Mouse (Mus musculus): Measurements from ENCODE around the gene Piwil4. TPM values are rescaled to one million over a fixed set of nuclear protein-coding genes. Genes with fewer than 3 reads are reported as not detected.
A peak's percentile ranks its signal among the peaks of the same experiment; 100 is the strongest.

The Piwil4 gene
- polyA plus RNA-seq, 1 experiment from 2014 or later, result 0.07 TPM

DNA sequence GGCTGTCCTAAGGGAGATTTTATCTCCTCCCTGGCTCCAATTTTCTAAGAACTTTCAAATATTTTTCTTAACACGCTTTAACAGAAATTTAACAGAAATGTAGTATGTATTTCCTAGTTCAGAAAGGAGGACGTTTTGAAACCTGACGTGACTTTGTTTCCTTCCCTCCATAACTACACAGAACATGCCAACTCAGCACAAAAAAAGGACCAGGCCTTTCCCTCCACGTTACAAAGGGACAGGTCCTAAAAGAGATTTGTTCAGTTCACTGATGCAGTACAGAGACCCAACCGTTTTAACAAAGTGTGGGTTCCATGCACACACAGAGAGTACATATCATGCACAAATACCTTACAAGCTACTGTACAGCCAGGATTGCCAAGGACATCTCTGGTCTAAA is 18.9 kb downstream of the Piwil4 start:
- Histone ChIP-seq H3K36me3 (ENCODE audit: control insufficient read depth, insufficient read depth, low read length) (no peaks in the 10 kb centered on the region), H3K9ac (ENCODE audit: low read length) (no peak overlapping the region), H3K27me3 (ENCODE audit: control insufficient read depth, insufficient read depth, low read length) (no peaks in the 10 kb centered on the region), H3K9me3 (ENCODE audit: control insufficient read depth, low read length) (no peaks in the 10 kb centered on the region), H3K4me3 (ENCODE audit: control insufficient read depth in 1 of 2, insufficient read depth in 1 of 2, low read depth in 1 of 2, low read length in 2 of 2) (no peak overlapping the region), H3K4me2 (ENCODE audit: low read length) (no peak overlapping the region), H3K27ac (replicated peaks in 1 of 2; ENCODE audit: control insufficient read depth in 1 of 2, insufficient read depth in 1 of 2, low read depth in 2 of 2, low read length in 2 of 2) (no peak overlapping the region), H3K4me1 (ENCODE audit: control insufficient read depth in 2 of 2, insufficient read depth in 2 of 2, low read length in 2 of 2) (peaks cover 5 to 7% of the 10 kb centered on the region in 2 experiments; a peak in 3 of 4 replicates)
- WGBS, result 71% methylated on average over 5 of the region's 5 CpGs
- ATAC-seq (ENCODE audit: insufficient number of reproducible peaks, insufficient read depth, low FRiP score, low read depth), result no peak

DNA sequence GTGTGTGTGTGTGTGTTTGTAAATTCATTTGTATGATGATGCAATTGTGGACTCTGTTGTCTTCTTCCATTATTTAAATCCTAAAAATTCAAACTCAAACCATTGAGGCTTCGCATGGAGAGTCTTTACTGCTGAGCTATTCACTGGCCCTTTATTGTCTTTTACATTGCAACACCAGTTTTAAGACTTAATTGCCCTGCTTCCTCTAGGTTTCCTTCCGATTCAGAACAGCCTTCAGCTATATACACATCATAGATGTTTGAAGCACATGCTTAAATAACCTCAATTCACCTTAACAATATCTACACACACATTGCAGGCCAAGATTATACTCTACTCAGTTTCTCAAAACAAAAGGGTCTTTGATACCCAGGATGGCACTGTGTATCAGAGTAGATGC is 20.1 kb downstream of the Piwil4 start:
- Histone ChIP-seq H3K36me3 (ENCODE audit: control insufficient read depth, insufficient read depth, low read length) (no peaks in the 10 kb centered on the region), H3K4me3 (ENCODE audit: control insufficient read depth in 1 of 2, insufficient read depth in 1 of 2, low read depth in 1 of 2, low read length in 2 of 2) (no peak overlapping the region), H3K27me3 (ENCODE audit: control insufficient read depth, insufficient read depth, low read length) (no peaks in the 10 kb centered on the region), H3K4me1 (ENCODE audit: control insufficient read depth in 2 of 2, insufficient read depth in 2 of 2, low read length in 2 of 2) (peaks cover 5 to 7% of the 10 kb centered on the region in 2 experiments; a peak in 3 of 4 replicates), H3K9me3 (ENCODE audit: control insufficient read depth, low read length) (no peaks in the 10 kb centered on the region), H3K9ac (ENCODE audit: low read length) (no peak overlapping the region), H3K4me2 (ENCODE audit: low read length) (no peak overlapping the region), H3K27ac (replicated peaks in 1 of 2; ENCODE audit: control insufficient read depth in 1 of 2, insufficient read depth in 1 of 2, low read depth in 2 of 2, low read length in 2 of 2) (no peak overlapping the region)
- no peak for ATAC-seq (ENCODE audit: insufficient number of reproducible peaks, insufficient read depth, low FRiP score, low read depth)
- 77% methylated on average over 2 of the region's 2 CpGs for WGBS

DNA sequence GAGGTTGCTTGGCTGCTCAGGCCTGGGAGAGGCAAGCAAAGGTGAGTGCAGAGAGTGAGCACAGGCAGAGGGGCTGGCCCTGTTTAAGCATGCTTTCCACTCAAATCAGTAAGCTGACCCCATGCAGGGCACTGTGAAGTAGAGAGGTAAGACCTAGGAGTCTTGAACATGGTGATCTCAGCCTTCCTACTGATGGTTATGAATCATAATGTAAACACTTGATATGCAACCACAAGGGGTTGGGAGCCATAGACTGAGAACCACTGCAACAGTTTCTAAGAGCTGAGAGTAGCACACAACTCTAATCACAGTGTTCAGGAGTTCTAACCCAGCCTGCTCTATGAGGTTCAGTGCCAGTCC is 22.2 kb downstream of the Piwil4 start:
- 0 out of 4 replicates have a peak overlapping the region, but pooled peaks of 1 of the 2 experiments have one; percentile 12 for H3K27ac ChIP-seq (replicated peaks in 1 of 2; ENCODE audit: control insufficient read depth in 1 of 2, insufficient read depth in 1 of 2, low read depth in 2 of 2, low read length in 2 of 2)
- H3K4me3 ChIP-seq (ENCODE audit: control insufficient read depth in 1 of 2, insufficient read depth in 1 of 2, low read depth in 1 of 2, low read length in 2 of 2), result 0 out of 4 replicates have a peak overlapping the region, but pooled peaks of 1 of the 2 experiments have one; percentile 7
- ATAC-seq (ENCODE audit: insufficient number of reproducible peaks, insufficient read depth, low FRiP score, low read depth), result no peak
- no peaks in the 10 kb centered on the region for H3K36me3 ChIP-seq (ENCODE audit: control insufficient read depth, insufficient read depth, low read length)
- peaks cover 5 to 7% of the 10 kb centered on the region in 2 experiments; a peak in 3 of 4 replicates for H3K4me1 ChIP-seq (ENCODE audit: control insufficient read depth in 2 of 2, insufficient read depth in 2 of 2, low read length in 2 of 2)
- H3K4me2 ChIP-seq (ENCODE audit: low read length), result peak overlapping the region; percentile 49
- H3K9ac ChIP-seq (ENCODE audit: low read length), result peak overlapping the region; percentile 5
- H3K27me3 ChIP-seq (ENCODE audit: control insufficient read depth, insufficient read depth, low read length), result no peaks in the 10 kb centered on the region
- no peaks in the 10 kb centered on the region for H3K9me3 ChIP-seq (ENCODE audit: control insufficient read depth, low read length)

GRCm38 (mm10) chr9:14717689-14718331 is 22.7 kb downstream of the Piwil4 start:
- Histone ChIP-seq H3K27ac (replicated peaks in 1 of 2; ENCODE audit: control insufficient read depth in 1 of 2, insufficient read depth in 1 of 2, low read depth in 2 of 2, low read length in 2 of 2) (peak overlapping the region; percentile 8 to 12; a peak in 2 of 4 replicates), H3K9me3 (ENCODE audit: control insufficient read depth, low read length) (no peaks in the 10 kb centered on the region), H3K9ac (ENCODE audit: low read length) (peak overlapping the region; percentile 5), H3K4me1 (ENCODE audit: control insufficient read depth in 2 of 2, insufficient read depth in 2 of 2, low read length in 2 of 2) (peaks cover 5 to 7% of the 10 kb centered on the region in 2 experiments; a peak in 3 of 4 replicates), H3K36me3 (ENCODE audit: control insufficient read depth, insufficient read depth, low read length) (no peaks in the 10 kb centered on the region), H3K4me2 (ENCODE audit: low read length) (peak overlapping the region; percentile 49), H3K27me3 (ENCODE audit: control insufficient read depth, insufficient read depth, low read length) (no peaks in the 10 kb centered on the region), H3K4me3 (ENCODE audit: control insufficient read depth in 1 of 2, insufficient read depth in 1 of 2, low read depth in 1 of 2, low read length in 2 of 2) (0 out of 4 replicates have a peak overlapping the region, but pooled peaks have one; percentile 1 to 7)
- WGBS, result 15% methylated on average over 14 of the region's 14 CpGs
- ATAC-seq (ENCODE audit: insufficient number of reproducible peaks, insufficient read depth, low FRiP score, low read depth), result peak; percentile 56; the same call in 1 of the 2 replicates

DNA sequence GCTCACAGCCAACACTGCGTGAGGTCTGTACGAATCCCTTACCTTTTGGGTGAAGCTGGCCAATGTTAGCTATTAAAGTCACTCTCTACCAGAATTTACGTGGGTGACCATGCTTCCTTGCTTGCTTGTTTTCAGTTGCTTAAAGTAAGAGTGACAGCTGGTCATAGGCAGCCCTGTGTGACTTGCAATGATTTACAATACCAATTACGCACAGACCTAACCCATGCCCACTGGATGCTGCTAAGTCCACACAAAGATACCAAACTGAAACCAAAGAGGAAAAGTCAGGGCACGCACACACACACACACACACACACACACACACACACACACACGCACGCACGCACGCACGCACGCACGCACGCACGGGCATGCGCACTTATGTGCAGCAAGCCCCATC is 25.3 kb downstream of the Piwil4 start:
- WGBS, result 81% methylated on average over 15 of the region's 15 CpGs
- Histone ChIP-seq H3K4me1 (ENCODE audit: control insufficient read depth in 2 of 2, insufficient read depth in 2 of 2, low read length in 2 of 2) (peaks cover 5 to 7% of the 10 kb centered on the region in 2 experiments; a peak in 3 of 4 replicates), H3K27me3 (ENCODE audit: control insufficient read depth, insufficient read depth, low read length) (no peaks in the 10 kb centered on the region), H3K4me3 (ENCODE audit: control insufficient read depth in 1 of 2, insufficient read depth in 1 of 2, low read depth in 1 of 2, low read length in 2 of 2) (no peak overlapping the region), H3K27ac (replicated peaks in 1 of 2; ENCODE audit: control insufficient read depth in 1 of 2, insufficient read depth in 1 of 2, low read depth in 2 of 2, low read length in 2 of 2) (no peak overlapping the region), H3K4me2 (ENCODE audit: low read length) (no peak overlapping the region), H3K9ac (ENCODE audit: low read length) (no peak overlapping the region), H3K9me3 (ENCODE audit: control insufficient read depth, low read length) (no peaks in the 10 kb centered on the region), H3K36me3 (ENCODE audit: control insufficient read depth, insufficient read depth, low read length) (no peaks in the 10 kb centered on the region)
- no peak for ATAC-seq (ENCODE audit: insufficient number of reproducible peaks, insufficient read depth, low FRiP score, low read depth)

DNA sequence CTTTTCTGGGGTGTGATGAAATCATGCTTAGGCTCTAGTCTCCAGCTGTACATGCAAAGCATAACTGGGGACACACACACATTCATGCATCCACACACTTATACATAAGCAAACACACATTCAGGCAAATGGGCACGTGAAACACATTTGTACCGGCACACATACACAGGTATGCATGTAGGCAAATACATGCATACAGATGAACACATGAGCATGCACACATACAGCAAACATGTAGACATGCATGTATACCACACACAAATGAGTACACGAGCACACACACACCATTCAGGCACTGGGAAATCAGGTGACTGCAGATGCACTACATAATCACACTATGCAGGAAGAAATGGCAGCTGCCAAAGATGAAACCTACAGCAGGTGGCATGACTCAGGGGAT is 29.6 kb downstream of the Piwil4 start:
- 82% methylated on average over 3 of the region's 3 CpGs for WGBS

DNA sequence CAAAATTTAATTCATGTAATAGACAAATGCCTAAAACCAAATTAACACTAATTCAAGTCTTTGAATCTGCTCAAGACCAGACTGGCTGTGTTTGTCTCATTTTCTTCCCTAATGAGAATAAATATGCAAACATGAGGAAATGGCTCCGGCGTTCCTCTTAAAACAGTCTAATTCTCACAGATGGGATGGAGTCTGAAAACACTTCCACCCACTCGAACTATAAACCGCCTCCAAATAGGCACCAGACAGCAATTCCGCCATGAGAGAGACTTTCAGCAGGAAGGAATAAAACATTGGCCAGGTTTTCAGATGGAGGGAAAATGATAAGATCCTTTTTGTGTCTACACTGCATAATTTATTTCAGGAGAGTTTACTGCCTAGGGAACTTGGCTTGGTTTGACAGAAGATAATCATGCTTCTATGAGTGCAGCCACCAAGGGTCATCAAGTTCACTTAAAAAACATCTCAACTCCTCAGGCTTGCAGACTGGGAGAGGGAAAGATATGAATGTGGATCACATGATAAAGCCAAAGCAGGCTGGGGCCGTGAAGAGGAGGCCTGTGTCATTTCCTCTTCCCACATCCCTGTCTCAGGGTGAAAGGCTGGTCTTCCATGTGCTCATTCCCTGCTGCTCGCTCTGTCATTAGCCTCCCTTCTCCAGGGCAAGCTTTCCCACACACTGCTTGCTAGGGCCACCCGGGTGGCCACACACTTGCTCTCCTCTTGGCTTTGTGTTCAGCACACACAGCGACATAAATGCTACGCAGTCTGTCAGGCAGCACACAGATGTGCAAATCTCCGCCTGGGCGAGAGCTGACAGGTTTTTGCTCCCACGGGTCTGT is 35.0 kb downstream of the Piwil4 start:
- no peak overlapping the region for H3K27ac ChIP-seq (replicated peaks in 1 of 2; ENCODE audit: control insufficient read depth in 1 of 2, insufficient read depth in 1 of 2, low read depth in 2 of 2, low read length in 2 of 2)
- H3K27me3 ChIP-seq (ENCODE audit: control insufficient read depth, insufficient read depth, low read length), result no peaks in the 10 kb centered on the region
- H3K4me2 ChIP-seq (ENCODE audit: low read length), result no peak overlapping the region
- peaks cover 0 to 3% of the 10 kb centered on the region in 2 experiments; a peak in 1 of 4 replicates for H3K4me1 ChIP-seq (ENCODE audit: control insufficient read depth in 2 of 2, insufficient read depth in 2 of 2, low read length in 2 of 2)
- 66% methylated on average over 13 of the region's 13 CpGs for WGBS
- H3K4me3 ChIP-seq (ENCODE audit: control insufficient read depth in 1 of 2, insufficient read depth in 1 of 2, low read depth in 1 of 2, low read length in 2 of 2), result no peak overlapping the region
- no peak for ATAC-seq (ENCODE audit: insufficient number of reproducible peaks, insufficient read depth, low FRiP score, low read depth)
- no peaks in the 10 kb centered on the region for H3K9me3 ChIP-seq (ENCODE audit: control insufficient read depth, low read length)
- H3K9ac ChIP-seq (ENCODE audit: low read length), result no peak overlapping the region
- no peaks in the 10 kb centered on the region for H3K36me3 ChIP-seq (ENCODE audit: control insufficient read depth, insufficient read depth, low read length)

More for the DNA sequence above, 29.6 kb downstream of the Piwil4 start:
- no peaks in the 10 kb centered on the region for H3K9me3 ChIP-seq (ENCODE audit: control insufficient read depth, low read length)
- no peak for ATAC-seq (ENCODE audit: insufficient number of reproducible peaks, insufficient read depth, low FRiP score, low read depth)
- H3K4me1 ChIP-seq (ENCODE audit: control insufficient read depth in 2 of 2, insufficient read depth in 2 of 2, low read length in 2 of 2), result peaks cover 0 to 1% of the 10 kb centered on the region in 2 experiments; a peak in 1 of 4 replicates
- H3K27ac ChIP-seq (replicated peaks in 1 of 2; ENCODE audit: control insufficient read depth in 1 of 2, insufficient read depth in 1 of 2, low read depth in 2 of 2, low read length in 2 of 2), result no peak overlapping the region
- H3K4me3 ChIP-seq (ENCODE audit: control insufficient read depth in 1 of 2, insufficient read depth in 1 of 2, low read depth in 1 of 2, low read length in 2 of 2), result no peak overlapping the region
- H3K9ac ChIP-seq (ENCODE audit: low read length), result no peak overlapping the region
- H3K36me3 ChIP-seq (ENCODE audit: control insufficient read depth, insufficient read depth, low read length), result no peaks in the 10 kb centered on the region
- H3K4me2 ChIP-seq (ENCODE audit: low read length), result no peak overlapping the region
- H3K27me3 ChIP-seq (ENCODE audit: control insufficient read depth, insufficient read depth, low read length), result no peaks in the 10 kb centered on the region
